28 mouse cellular contexts compared by ENCODE assay signal in genomic region chr10:47028765-47029164, GRCm38 (mm10).
"Had no signal": no experiment of that assay in that cellular context is flagged by ENCODE, and none has a peak within 500 bp of the region (broad histone marks: within the 10 kb centered on the region; RNA-seq: fewer than 3 reads in every experiment).

No protein-coding gene starts in this region.

- H3K4me3 ChIP-seq: embryonic facial prominence, embryonic 10.5 days; embryonic facial prominence, embryonic 12.5 days; embryonic facial prominence, embryonic 13.5 days; embryonic facial prominence, embryonic 15.5 days; erythroblast, embryonic 14.5 days; forebrain, embryonic 10.5 days; forebrain, embryonic 12.5 days; forebrain, embryonic 15.5 days; gastrocnemius, adult 2 months; heart, adult 2 months; heart, embryonic 10.5 days had no signal

- DNase-seq: cerebellum, adult 2 months; cerebellum, adult 8-10 months; cerebellum, adult 9-10 months; cerebellum, adult 9-11 months; cerebellum, postnatal 10 days; cerebellum, postnatal 14 days; cerebellum, postnatal 25 days; cerebellum, postnatal 36 days; embryo, embryonic 11 days; gastrocnemius, adult 2 months; gastrocnemius, postnatal 10 days; gastrocnemius, postnatal 14 days; gastrocnemius, postnatal 25 days; gastrocnemius, postnatal 36 days; heart, adult 11 months; heart, adult 18-20 months; heart, adult 2 months had no signal

- H3K27ac ChIP-seq: embryonic facial prominence, embryonic 10.5 days; embryonic facial prominence, embryonic 12.5 days; embryonic facial prominence, embryonic 13.5 days; embryonic facial prominence, embryonic 15.5 days; forebrain, embryonic 10.5 days; forebrain, embryonic 12.5 days; forebrain, embryonic 15.5 days; gastrocnemius, adult 2 months; heart, adult 2 months; heart, embryonic 10.5 days had no signal

- H3K9me3 ChIP-seq: embryonic facial prominence, embryonic 10.5 days; embryonic facial prominence, embryonic 12.5 days; embryonic facial prominence, embryonic 13.5 days; embryonic facial prominence, embryonic 15.5 days; forebrain, embryonic 10.5 days; forebrain, embryonic 12.5 days; forebrain, embryonic 15.5 days; heart, embryonic 10.5 days had no signal

- ATAC-seq: forebrain, embryonic 14.5 days; forebrain, embryonic 15.5 days; forebrain, embryonic 16.5 days had no signal

- H3K4me1 ChIP-seq: embryonic facial prominence, embryonic 10.5 days; embryonic facial prominence, embryonic 12.5 days; embryonic facial prominence, embryonic 13.5 days; embryonic facial prominence, embryonic 15.5 days; forebrain, embryonic 10.5 days; forebrain, embryonic 12.5 days; forebrain, embryonic 15.5 days; heart, embryonic 10.5 days had no signal

- H3K4me2 ChIP-seq: embryonic facial prominence, embryonic 12.5 days; embryonic facial prominence, embryonic 13.5 days; embryonic facial prominence, embryonic 15.5 days; forebrain, embryonic 12.5 days; forebrain, embryonic 15.5 days had no signal

- H3K9ac ChIP-seq: embryonic facial prominence, embryonic 12.5 days; embryonic facial prominence, embryonic 13.5 days; embryonic facial prominence, embryonic 15.5 days; forebrain, embryonic 12.5 days; forebrain, embryonic 15.5 days had no signal

- H3K27me3 ChIP-seq: embryonic facial prominence, embryonic 12.5 days; embryonic facial prominence, embryonic 13.5 days; embryonic facial prominence, embryonic 15.5 days; forebrain, embryonic 12.5 days; forebrain, embryonic 15.5 days had no signal

- H3K36me3 ChIP-seq: embryonic facial prominence, embryonic 10.5 days; embryonic facial prominence, embryonic 12.5 days; embryonic facial prominence, embryonic 13.5 days; embryonic facial prominence, embryonic 15.5 days; forebrain, embryonic 10.5 days; forebrain, embryonic 12.5 days; forebrain, embryonic 15.5 days; heart, embryonic 10.5 days had no signal
